Mouse (Mus musculus) CH12F3 (cell line): ENCODE data around the gene Zfp28.

ENCODE experiments used
- in situ Hi-C: fragments of 300-500 bp; cut with MboI; formaldehyde crosslinking; loops from 2 replicates; pipeline ENCODE4 v1.14.3; 2020; ENCODE audit warnings: low sequenced_read_pairs

The Zfp28 gene

DNA sequence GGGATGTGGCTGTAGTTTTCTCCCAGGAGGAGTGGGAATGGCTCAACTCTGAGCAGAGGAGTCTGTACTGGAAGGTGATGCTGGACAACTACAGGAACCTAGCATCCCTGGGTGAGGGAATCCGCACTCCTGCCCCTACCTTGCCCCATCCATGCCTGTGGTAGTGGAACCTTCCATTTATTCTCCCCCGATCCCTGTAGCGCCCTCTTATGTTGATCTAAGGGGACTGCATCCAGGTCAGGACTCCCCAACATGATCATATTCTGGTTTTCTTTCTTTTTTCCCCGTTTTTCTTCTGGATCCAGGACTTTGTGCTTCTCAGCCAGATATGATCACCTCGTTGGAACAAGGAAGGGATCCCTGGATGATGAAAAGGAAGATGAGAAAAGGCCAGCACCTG, 6.4 kb downstream of the Zfp28 start:
- in situ Hi-C loops, result loop anchor here (25.0 kb wide), 1 partner anchor 723 kb away; the partner anchor contains the start of gene Zfp954

DNA sequence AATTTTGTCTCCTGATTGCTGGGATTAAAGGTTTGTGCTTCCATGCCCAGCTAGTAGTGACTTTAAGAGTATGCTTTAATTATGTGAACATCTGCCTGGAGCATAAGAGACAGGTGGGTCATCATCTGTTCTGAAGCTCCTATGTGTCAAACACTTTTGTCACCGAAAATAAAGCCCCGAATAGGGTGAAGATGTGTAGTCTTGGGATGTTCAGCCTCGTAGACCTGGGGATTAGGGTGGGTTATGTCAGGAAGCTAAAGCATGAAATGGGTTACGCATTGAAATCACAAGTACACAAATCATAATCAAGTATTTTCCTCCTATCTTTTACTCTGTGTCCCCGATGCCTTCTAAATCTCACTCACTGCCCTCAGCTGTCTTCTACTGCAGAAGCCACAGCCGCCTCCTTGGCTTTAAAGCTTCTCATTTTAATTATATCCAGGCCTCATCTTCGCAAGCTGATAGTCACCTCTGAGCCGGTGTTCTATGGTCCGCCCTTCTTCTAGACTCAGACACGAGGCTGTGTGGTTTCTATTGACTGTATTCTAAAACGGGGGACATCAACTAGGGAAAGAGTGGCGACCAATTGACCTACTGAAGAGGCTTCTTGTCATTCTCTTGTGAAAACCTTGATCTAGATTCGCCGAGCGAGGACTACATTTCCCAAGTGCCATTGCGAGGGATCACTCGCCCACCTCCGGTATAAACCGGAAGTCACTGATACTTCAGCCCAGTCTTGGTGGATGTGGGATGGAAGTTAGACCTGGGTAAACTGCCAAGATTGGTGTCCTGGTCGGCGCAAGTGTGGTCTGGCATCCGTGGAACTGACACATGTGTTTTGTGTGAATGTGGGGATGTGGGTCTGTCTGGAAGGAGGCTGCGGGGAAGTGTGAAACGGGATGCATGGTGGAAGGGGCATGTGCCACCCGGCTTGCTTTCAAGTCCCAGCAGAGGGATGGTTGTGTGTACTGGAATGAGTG, 15.2 kb downstream of the Zfp28 start, which contains the start of gene Smim17:
Gene Smim17 (plus strand): TSS at position 720 of the 980 bp plus-strand sequence.
- in situ Hi-C loops, result loop anchor here (25.0 kb wide), 1 partner anchor 714 kb away; the partner anchor contains the start of gene Zfp954

- in situ Hi-C loops, result no loop called here
These were observed 26.9 kb downstream of the Zfp28 start, which contains the start of gene Gm20715 for GRCm38 (mm10) chr7:6410043-6410442. TSS of gene Gm20715 (plus strand) at chr7:6410277.

DNA sequence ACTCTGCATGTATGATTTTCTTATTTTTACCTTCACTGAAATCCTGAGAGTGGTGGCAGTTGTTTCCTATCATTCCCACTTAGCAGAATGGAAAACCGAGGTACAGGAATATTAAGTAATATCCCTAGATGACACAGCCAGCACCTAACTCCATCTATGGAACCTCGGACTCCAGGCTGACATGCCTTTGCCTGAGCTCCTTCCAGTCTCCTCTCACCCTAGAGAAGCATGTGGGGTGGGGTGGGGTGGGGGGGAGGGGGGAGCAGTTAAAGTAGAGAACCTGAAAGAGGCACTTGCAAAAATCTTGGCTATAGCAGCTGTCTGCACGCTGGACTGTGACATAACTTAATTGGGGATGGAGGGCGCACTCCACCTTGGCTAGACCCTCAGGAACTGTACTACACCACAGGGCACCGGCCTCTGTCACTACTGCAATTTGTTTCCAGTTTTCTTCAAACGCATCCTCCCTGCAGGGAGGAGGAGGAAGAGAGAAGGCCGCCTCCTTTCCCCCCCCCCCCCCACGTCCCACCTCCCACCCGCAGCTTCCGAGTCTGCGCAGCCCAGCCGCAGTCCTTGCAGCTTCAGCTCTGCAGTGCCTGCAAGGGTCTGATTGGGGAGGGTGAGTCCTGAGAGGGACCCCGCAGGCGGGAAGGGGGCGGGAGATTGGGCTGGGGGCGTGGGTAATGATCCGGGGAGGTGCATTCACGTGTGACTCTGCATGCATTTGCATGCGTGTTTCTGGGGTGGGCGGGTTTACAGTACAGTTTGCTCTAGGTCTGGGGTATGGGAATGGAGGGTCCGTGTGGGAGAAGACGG, 31.7 kb downstream of the Zfp28 start:
- in situ Hi-C loops, result no loop called here

DNA sequence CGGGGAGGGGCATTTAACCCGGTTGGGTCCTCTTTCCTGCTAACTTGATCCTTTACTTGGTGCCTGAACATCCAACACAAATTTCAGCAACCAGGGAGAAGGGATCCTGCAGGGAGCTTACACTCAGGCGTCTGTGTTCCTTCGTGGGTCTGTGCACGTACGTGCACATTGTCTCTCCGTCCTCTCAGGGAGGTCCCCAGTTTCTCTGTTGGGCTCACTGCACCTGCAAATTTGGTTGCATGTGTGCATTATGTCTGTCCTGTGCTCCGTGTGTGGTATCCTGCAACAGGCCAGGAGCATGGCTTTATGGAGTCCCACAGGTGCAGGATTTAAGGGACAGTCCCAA, 32.3 kb downstream of the Zfp28 start:
- in situ Hi-C loops, result no loop called here

DNA sequence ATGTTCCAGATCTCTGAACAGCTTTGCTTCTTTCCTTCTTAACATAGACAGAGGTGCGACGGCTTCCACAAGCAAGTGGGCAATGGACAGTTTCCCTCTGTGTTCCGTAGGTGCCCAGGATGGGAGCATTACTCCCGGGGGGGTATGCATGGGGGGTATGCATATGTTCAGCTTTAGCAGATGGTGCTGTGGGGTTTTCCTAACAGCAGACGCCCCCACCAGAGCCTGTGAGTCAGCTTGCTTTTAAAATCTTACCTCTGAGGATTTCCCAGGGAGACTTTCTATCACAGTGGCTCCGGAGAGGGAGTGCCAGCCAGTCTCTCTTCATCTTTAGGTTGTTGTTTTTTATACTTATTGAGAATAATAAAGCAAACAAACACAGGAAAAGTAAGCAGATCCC, 36.8 kb downstream of the Zfp28 start:
- in situ Hi-C loops, result no loop called here

DNA sequence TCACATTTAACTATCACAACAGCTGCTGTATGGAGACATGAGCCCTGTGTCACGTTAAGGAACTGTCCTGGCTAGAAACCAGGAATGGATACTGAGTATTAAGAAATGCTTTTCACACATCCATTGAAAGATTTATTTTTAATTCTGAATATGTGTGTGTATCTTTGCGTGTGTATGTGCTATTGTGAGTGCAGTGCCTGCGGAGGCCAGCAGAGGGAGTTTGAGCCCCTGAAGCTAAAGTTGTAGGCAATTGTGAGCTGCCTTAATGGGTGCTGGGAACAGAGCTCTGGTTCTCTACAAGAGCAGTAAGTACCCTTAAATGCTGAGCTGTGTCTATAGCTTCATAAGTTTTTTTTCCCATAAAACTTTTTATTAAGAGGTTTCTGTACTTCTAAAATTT, 46.3 kb downstream of the Zfp28 start:
- in situ Hi-C loops, result no loop called here

- in situ Hi-C loops, result no loop called here
These were observed 47.2 kb downstream of the Zfp28 start for GRCm38 (mm10) chr7:6430342-6430741.

DNA sequence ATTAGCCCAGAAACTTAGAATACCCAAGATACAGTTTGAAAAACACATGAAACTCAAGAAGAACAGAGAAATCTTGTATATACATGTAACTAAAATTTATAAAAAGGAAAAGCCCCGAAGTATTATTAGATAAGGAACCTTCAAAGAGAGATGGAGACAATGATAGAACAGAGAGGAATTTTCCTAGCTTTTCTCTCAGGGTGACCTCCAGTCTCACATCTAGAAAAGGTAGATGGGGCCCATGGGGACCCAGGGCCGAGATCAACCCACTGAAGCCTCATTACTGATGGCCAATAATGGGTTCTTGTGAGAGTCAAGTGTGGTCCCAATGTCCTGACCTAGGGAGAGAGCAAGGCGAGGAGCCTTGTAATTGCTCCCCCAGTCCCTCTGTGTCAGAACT, 55.3 kb downstream of the Zfp28 start, which contains the start of gene Olfr1344:
Gene Olfr1344 (plus strand): TSS at position 301 of the 400 bp plus-strand sequence.
- in situ Hi-C loops, result no loop called here

DNA sequence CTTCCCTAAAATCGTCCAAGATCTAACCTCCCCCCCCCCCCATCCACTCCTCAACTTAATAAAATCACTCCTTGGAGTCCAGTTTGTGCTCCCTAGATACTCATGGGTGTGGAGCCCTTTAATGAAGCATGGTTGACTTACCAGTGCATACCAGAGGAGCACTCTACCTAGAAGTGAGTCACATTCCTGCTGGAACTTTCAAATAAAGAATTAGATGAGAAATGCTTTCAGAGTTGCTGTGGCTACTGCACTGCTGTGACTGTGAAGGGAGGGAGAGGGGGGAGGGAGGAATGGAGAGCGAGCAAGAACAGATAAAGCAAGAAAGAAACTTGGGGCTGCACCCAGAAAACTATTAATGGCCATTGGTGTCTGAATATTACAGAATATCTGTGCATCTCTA, 58.1 kb downstream of the Zfp28 start:
- in situ Hi-C loops, result no loop called here
